Mouse (Mus musculus) adipose tissue, adult 10 weeks (tissue): ENCODE measurements around the gene Wnt8b. TPM values are rescaled to one million over a fixed set of nuclear protein-coding genes. Genes with fewer than 3 reads are reported as not detected.

Experiments
- polyA plus RNA-seq: library from polyadenylated mRNA; stranded (reverse); fragments of 350-450 nt; fragmentation: Illumina TruSeq; extraction: RNeasy Lipid Tissue Mini Kit (QIAGEN cat#74804); gene quantifications from one replicate; pipeline ENCODE4 v1.2.3, GENCODE M21; 2014; ENCODE audit warnings: low read depth, low replicate concordance

The Wnt8b gene
- 0.22 TPM for polyA plus RNA-seq

DNA sequence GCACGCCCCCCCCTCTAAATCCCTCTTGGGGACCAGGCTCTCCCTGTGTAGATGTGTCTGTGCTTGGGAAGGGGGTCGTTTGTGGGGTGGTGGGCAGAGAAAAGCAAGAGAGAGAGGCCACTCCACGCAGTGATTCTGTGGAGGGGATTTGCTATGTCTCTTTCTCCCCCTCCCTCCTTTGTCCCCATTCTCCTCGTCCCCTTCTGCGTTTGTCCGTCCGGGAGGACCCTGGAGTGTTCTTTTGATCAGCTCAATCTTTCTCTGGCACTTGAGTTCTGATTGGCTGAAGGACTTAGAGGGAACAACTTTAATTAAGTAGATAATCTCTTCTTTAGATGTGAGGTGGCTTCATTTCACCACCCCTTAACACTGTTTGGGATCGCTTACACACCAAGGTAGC, at the start of gene Wnt8b:
TSS of gene Wnt8b (plus strand) at position 345 of the 400 bp plus-strand sequence.

GRCm38 (mm10) chr19:44545321-44546041, 52.2 kb downstream of the Wnt8b start, which contains the start of gene Sec31b:
TSS of gene Sec31b (minus strand) at chr19:44545864.

GRCm38 (mm10) chr19:44552731-44553130, 59.5 kb downstream of the Wnt8b start, which contains the start of gene Gm20538:
TSS of gene Gm20538 (minus strand) at chr19:44552831.

GRCm38 (mm10) chr19:44554861-44555590, 61.8 kb downstream of the Wnt8b start, which contains the start of gene Ndufb8:
TSS of gene Ndufb8 (minus strand) at chr19:44555440.

GRCm38 (mm10) chr19:44562652-44563206, 69.5 kb downstream of the Wnt8b start, which contains the start of gene Hif1an:
TSS of gene Hif1an (plus strand) at chr19:44562850.

Other genes with a start within 250 kb of the Wnt8b start
- 390 TPM for gene Scd2, start 199.8 kb upstream of the Wnt8b start, polyA plus RNA-seq
- gene Scd4, start 160.4 kb upstream of the Wnt8b start, polyA plus RNA-seq = 0.83 TPM
- 3,372 TPM for gene Scd1, start 85.6 kb upstream of the Wnt8b start, polyA plus RNA-seq
- 5.5 TPM for gene Sec31b, start 52.4 kb downstream of the Wnt8b start, polyA plus RNA-seq
- gene Gm20538, start 59.4 kb downstream of the Wnt8b start, polyA plus RNA-seq = not detected
- 305 TPM for gene Ndufb8, start 62.0 kb downstream of the Wnt8b start, polyA plus RNA-seq
- 19.0 TPM for gene Hif1an, start 69.4 kb downstream of the Wnt8b start, polyA plus RNA-seq